Mouse (Mus musculus) cerebellum, adult 9-11 months (tissue): Measurements from ENCODE around the gene Gna12.
A peak's percentile ranks its signal among the peaks of the same experiment; 100 is the strongest.

Experiments
- DNase-seq: peaks from one replicate; pipeline ENCODE4 v3.0.0; 2022

The Gna12 gene

DNA sequence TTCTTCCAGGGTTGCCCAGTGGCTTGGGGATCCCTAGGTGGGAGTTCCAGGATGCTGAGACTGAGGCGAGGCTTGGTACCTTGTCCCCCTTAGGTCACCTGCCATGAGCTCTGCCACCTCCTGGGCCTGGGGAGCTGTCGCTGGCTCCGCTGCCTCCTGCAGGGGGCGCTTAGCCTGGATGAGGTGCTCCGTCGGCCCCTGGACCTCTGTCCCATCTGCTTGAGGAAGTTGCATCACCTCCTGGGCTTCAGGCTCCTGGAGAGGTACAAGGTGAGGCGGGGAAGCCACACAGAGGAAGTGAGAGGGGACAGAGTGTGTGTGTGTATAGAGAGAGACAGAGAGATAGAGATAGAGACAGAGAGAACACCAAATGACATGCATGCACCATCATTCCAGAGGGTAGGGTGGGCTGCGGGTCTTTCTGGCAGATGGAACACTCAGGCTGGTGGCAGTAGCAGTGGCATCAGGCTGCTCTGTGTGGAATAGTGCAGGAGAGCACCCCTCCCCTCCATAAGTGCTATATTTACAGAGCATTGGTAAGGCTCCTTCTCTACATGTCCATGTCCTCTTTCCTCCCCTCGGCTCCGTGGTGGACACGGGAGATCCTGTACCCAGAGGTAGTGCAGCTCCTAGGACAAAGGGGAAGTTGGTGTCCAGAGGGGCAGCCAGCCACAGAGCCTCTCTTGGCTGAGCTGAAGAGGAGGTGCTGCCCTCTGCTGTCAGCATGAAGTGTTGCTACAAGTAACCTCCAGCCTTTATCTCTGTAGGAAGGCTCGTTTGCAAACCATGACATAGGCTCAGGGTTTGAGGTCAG, 81.0 kb downstream of the Gna12 start:
- peak; percentile 76 for DNase-seq

DNA sequence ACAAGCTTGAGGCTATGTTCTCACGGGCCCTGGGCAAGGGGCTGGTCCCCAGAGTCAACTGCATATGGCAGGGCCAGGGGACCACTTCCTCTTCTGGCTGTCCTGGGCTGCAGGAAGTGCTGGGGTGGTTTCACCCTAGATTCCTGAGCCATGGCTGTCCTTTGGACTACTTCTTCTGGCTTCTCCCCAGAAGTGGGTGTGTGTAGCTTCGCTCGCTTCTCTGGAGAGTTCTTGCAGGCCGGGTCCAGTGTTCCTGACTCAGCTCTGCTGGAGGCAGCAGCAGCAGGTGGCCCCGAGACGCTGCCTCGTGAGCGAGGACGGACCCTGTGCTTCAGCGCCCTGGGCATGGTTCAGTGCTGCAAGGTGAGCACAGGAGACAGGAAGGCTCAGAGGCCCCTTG, 81.8 kb downstream of the Gna12 start:
- DNase-seq: no peak

DNA sequence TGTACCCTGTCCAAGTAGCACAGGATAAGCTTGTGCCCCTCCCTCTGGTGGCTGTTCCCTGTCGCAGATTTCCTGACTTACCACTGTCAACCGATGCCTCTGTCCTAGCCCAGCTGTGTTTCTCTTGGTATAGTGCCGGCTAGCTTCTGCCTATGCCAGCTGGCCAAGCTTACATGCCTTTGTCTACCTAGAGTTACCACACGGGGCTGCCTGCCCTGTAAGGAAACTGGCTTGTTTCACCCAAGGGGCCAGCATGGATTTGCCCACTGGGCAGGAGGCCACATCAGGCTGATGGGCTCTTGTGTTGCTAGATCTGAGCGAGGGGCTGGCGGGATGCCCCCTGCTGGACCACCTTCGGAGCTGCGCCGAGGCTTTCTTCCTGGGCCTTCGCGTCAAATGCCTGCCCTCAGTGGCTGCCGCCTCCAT, 86.5 kb downstream of the Gna12 start:
- no peak for DNase-seq

DNA sequence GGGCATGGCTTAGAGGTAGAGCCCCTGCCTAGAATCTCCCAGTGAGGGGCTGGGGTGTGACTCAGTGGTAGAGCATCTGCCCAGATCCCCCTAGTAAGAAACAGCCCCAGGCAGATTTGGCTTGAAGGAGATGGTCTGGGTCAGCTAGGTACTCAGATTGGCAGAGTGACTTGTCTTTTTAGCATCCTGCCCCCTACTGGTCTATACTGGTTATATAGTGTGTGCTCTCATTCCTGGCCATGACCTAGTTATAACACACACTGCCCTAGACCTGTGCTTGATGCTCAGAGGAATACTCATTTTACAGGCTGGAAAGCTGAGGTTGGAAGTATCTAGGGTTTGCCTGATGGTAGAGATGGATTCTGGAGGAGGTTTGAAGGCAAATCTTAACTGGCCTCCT, 88.4 kb downstream of the Gna12 start:
- no peak for DNase-seq

GRCm38 (mm10) chr5:140741040-140741439, 89.2 kb downstream of the Gna12 start:
- no peak for DNase-seq

DNA sequence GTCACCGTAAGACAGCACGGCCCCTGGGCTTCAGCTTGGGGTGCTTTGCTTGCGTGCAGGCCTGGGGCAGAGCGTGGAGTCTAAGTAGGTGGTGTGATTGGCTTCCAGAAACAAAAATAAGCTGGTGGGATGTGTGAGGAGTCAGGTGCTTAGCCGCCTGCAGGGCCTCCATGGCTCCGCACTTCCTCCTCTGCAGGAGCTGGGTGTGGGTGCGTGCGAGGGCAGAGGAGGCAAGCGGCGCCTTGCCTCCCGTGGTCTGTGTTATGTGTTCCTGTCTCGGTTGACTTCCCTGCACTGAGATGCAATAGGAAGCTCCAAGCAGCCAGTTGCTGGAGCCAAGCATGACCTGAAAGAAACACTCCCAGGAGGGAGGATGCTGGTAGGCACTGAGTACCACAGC, 90.4 kb downstream of the Gna12 start:
- no peak for DNase-seq

DNA sequence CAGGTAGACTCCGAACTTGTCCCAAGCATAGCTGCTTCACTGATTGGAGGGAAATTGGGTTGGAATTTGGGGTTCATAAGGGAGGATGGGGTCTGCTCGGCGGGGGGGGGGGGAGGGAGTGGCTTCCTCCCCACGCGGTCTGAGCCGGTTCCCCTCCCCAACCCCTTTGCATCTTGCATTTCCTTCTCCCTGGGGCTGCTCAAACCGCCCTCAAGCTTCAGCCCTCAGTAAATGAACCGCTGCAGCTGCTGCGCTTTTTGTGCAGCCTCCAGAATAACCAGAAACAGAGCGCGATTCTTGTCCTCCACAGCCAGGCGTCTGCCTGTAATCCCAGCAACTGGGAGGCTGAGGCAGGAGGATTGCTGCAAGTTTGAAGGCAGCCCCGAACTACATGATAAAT, 94.1 kb downstream of the Gna12 start:
- no peak for DNase-seq

GRCm38 (mm10) chr5:140735297-140735696, 94.9 kb downstream of the Gna12 start:
- no peak for DNase-seq

GRCm38 (mm10) chr5:140733336-140733735, 96.9 kb downstream of the Gna12 start:
- no peak for DNase-seq

- DNase-seq: no peak
Measured at GRCm38 (mm10) chr5:140732195-140732594, 98.0 kb downstream of the Gna12 start.

GRCm38 (mm10) chr5:140731040-140731797, 99.0 kb downstream of the Gna12 start:
- DNase-seq: no peak

DNA sequence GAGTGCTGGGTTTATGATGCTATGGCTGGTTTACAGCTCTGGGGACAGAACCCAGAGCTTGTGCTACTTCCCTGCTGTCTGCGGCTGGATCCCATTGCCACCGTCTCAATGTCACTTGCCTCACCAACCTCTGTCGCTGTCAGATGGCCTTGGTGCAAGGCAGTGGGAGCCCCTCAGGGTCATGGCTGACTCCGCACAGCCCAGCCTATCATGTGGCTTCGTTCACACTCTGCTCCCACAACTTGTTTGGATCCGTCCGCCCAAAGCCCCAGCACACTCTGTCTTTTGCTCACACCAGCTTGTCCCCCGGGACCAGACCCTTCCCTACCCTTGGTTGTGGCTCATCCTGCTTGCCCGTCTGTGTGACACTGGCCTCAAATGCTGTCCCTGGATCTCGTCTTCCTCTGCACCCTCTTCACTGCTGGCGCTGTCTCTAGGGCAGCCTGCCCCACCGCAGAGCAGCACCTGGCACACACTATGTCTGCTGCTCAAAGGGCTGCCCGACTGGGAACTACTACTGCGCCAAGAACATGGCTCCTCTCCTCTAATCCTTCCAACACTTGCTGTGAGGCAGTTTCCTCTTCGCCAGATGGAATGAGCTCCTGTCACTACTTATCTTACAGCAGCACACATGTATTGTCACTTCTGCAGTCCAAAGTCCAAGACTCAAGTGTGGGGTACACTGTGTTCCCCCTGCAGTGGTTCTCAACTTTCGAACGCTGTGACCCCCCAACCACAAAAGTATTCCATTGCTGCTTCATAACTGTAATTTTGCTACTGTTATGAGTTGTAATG, 103.1 kb downstream of the Gna12 start:
- DNase-seq: no peak

DNA sequence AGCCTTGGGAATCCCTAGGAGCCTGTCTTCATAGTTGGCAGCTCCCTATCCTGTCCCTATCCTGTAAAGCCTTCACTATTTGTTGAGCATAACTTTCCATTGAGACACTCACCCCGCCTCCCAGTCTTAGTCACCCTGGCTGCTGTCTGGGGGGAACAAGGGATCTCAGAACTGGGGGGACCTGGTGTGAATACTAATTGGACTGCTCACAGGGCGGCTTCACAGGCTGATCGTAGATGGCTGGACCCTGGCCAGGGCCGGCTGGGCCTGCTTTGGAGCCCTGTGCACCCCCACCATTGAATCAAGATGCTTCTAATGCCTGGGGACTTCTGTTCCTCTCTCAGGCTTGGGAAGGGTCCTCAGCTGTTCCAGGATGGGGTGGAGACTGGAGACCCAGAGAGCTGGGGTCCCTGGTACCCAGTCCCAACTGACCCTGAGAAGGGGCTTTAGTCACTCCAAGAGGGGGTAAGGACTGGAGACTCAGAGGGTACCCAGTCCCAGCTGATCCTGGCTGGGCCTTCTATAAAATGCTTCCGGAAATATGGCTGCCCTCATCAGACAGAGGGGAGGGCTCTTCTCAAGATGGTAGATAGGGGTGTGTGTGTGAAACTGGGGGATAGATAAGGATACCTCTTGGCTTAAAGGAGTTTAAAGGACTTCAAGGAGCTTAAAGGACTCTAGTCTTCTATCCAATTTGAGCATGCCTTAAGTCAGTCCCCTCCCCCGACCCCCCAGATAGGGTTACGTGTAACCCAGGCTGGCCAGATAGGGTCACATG, 104.0 kb downstream of the Gna12 start:
- peak; percentile 44 for DNase-seq

DNA sequence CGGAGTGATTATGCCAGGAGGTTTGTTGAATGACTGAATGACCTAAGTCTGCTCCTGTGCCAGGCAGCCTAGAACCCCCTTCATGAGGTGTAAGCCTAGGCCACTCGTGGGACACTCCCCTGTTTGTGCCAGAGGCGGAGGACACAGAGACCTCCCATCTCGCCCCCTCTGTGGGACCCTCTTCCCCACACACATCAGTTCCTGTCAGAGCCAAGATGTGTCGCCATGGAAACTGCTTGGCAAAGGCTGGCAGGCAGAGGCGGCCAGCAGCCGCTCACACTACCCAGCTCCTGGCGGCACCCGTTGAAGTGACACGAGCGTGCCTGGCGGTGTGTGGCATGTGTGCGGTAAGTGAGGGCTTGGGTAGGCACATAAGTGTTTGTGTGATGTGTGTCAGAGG, 106.4 kb downstream of the Gna12 start, which contains the start of gene Amz1:
Gene Amz1 (plus strand): TSS at position 306 of the 400 bp plus-strand sequence.
- DNase-seq: no peak

DNA sequence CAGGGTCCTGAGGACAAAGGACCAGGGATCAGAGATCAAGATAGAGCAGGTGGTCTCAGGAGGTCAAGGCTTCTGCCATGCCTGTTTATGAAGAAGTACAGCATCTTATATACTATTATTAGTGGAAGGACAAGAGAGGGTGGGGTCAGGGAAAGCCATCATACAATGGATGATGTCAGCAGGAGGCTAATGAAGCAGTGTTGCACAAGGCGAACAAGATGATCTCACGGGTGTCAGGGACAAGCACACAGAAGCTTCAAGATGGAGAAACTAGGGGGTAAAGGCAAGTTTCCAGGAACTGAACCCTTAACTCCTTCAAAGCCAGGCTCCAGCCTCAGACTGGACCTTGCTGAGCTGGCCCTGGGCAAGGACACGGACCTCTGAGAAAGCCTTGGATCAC, 108.1 kb downstream of the Gna12 start:
- no peak for DNase-seq

DNA sequence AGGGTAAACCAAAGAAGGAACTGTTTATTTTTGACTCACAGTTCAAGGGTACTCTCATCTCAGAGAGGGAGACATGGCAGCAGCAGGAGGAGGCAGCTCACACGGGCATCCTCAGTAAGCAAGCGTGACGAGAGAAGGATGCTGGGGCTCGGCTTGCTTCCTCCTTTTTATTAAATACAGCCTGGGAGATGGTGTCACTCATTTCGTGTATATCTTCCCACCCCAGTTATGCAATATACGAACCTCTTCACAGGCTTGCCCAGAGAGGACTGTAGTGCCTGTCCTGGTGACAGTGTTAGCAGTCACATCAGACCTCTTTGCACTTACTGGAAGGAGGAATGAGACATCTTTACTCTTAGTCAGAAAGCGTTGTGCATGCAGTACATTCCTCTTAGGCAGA, 109.5 kb downstream of the Gna12 start:
- DNase-seq: no peak

DNA sequence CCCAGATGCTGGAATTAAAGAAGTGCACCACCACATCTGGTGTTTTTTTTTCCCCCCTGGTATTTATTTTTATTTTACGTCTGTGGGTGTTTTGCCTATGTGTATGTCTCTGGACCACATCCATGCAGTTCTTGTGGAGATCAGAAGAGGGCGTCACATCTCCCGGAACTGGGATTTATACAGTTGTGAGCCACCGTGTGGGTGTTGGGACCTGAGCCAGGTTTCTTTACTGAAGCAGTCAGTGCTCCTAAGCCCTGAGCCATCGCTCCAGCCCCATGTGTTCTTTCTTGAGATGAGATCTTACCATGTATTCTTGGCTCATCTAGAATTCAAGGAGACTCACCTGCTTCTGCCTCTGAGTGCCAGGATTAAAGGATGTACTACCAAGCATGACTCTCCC, 119.2 kb downstream of the Gna12 start:
- DNase-seq: no peak

DNA sequence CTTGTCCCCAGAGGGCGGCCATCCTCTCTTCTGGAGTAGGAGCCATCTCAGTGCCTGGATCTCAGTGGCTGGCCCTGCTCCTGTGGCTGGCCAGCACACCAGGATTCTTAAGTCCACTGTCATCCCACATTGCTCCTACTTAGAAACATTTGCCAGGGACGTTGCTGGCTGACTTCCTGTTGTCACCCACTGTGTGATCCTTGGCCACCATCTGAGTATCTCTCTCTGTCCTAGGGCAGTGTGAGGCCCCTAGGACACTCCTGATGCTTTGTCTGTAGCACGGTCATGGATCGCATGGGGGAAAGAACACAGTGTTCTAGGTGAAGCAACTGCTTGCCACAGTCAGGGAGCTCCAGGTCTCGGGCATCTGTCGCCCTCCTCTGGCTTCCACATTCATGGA, 119.9 kb downstream of the Gna12 start:
- DNase-seq: no peak
